Mouse (Mus musculus) Patski (cell line): ENCODE data around the gene Ret. TPM values are rescaled to one million over a fixed set of nuclear protein-coding genes. Genes with fewer than 3 reads are reported as not detected.

Experiments
- ATAC-seq: fragments of 100-300 bp; one replicate; pipeline ENCODE4 v1.8.0; 2021
- CTCF ChIA-PET: fragments of 350-600 bp; sonication (Branson Sonifier 250); formaldehyde crosslinking; loops from one replicate; lab custom pipeline; 2022; ENCODE audit warnings: inconsistent platforms; lab: Charles Lee
- POLR2A ChIA-PET: fragments of 350-600 bp; sonication (Branson Sonifier 250); formaldehyde crosslinking; loops from one replicate; lab custom pipeline; 2022; ENCODE audit warnings: antibody characterized with exemption, inconsistent platforms; lab: Charles Lee
- DNase-seq: peaks from one replicate; pipeline ENCODE4 v3.0.0-alpha.2; 2011; ENCODE audit warnings: low read depth, low spot score
- H3K27me3 ChIP-seq: fragments of 371-371 bp; one replicate; pipeline ENCODE4 v1.5.1; 2021
- CTCF ChIP-seq: fragments of 100-300 bp; IDR thresholded peaks from one replicate; pipeline ENCODE4 v1.5.1; 2021
- in situ Hi-C: fragments of 300-500 bp; cut with MboI; formaldehyde crosslinking; loops from 3 replicates; pipeline ENCODE4 v1.11.1; 2018; ENCODE audit warnings: low pct_unique_long_range_greater_than_20kb, mixed read lengths
- polyA plus RNA-seq: library from polyadenylated mRNA; unstranded; gene quantifications from one replicate; pipeline ENCODE4 v1.2.3, GENCODE M21; 2021

Gene Ret
- polyA plus RNA-seq, 1 experiment from 2014 or later: 0.10 TPM

- ChIA-PET CTCF (interaction anchor here (1.1 kb wide), 1 partner anchor 182 kb away, joined by 4 read pairs; no protein-coding TSS in a partner anchor), POLR2A (interaction anchor here (0.6 kb wide), 1 partner anchor 230 kb away, joined by 3 read pairs; no protein-coding TSS in a partner anchor)
- DNase-seq: no peak
- TF ChIP-seq CTCF: no peak
- peak; percentile 37 for ATAC-seq
- H3K27me3 ChIP-seq: peaks cover 44% of the 10 kb centered on the region
- in situ Hi-C loops: no loop called here
These were observed 623 bp downstream of the Ret start for GRCm38 (mm10) chr6:118196751-118197439.

GRCm38 (mm10) chr6:118195108-118195507 lies 2.4 kb downstream of the Ret start:
- in situ Hi-C loops: no loop called here
- DNase-seq (no peak), ATAC-seq (no peak)
- H3K27me3 ChIP-seq: peaks cover 38% of the 10 kb centered on the region
- TF ChIP-seq CTCF: no peak
- CTCF ChIA-PET: interaction anchor here (0.7 to 2.2 kb wide), 5 partner anchors 9 to 225 kb away, joined by 3 to 9 read pairs (median 4); no protein-coding TSS in a partner anchor
- POLR2A ChIA-PET: interaction anchor here (0.7 kb wide), 1 partner anchor 80 kb away, joined by 6 read pairs; no protein-coding TSS in a partner anchor

- TF ChIP-seq CTCF: no peak
- ATAC-seq: no peak
- ChIA-PET CTCF (interaction anchor here (1.0 to 1.9 kb wide), 3 partner anchors 9 to 187 kb away, joined by 3 to 5 read pairs (median 3); no protein-coding TSS in a partner anchor), POLR2A (interaction anchor here (0.9 kb wide), 1 partner anchor 227 kb away, joined by 3 read pairs; the partner anchor contains the start of gene Bms1)
- in situ Hi-C loops: no loop called here
- H3K27me3 ChIP-seq: peaks cover 29% of the 10 kb centered on the region
- no peak for DNase-seq
These were observed 4.6 kb downstream of the Ret start for GRCm38 (mm10) chr6:118192882-118193281.

GRCm38 (mm10) chr6:118192199-118192598 lies 5.3 kb downstream of the Ret start:
- TF ChIP-seq CTCF: no peak
- CTCF ChIA-PET: interaction anchor here (1.0 to 1.9 kb wide), 3 partner anchors 9 to 188 kb away, joined by 3 to 5 read pairs (median 3); no protein-coding TSS in a partner anchor
- ATAC-seq (no peak), DNase-seq (no peak)
- in situ Hi-C loops: no loop called here
- POLR2A ChIA-PET: interaction anchor here (0.9 kb wide), 1 partner anchor 227 kb away, joined by 3 read pairs; the partner anchor contains the start of gene Bms1
- peaks cover 23% of the 10 kb centered on the region for H3K27me3 ChIP-seq

GRCm38 (mm10) chr6:118189764-118190163 lies 7.8 kb downstream of the Ret start:
- ATAC-seq: no peak
- in situ Hi-C loops: no loop called here
- TF ChIP-seq CTCF: no peak
- H3K27me3 ChIP-seq: peaks cover 9% of the 10 kb centered on the region
- no peak for DNase-seq
- ChIA-PET POLR2A (no interaction called here), CTCF (interaction anchor here (1.1 kb wide), 1 partner anchor 196 kb away, joined by 3 read pairs; no protein-coding TSS in a partner anchor)

GRCm38 (mm10) chr6:118188599-118188998 lies 8.9 kb downstream of the Ret start:
- CTCF ChIA-PET: no interaction called here
- POLR2A ChIA-PET: no interaction called here
- in situ Hi-C loops: no loop called here
- ATAC-seq: no peak
- DNase-seq: no peak
- H3K27me3 ChIP-seq: peaks cover 6% of the 10 kb centered on the region
- no peak for TF ChIP-seq CTCF

- ChIA-PET CTCF (no interaction called here), POLR2A (no interaction called here)
- in situ Hi-C loops: no loop called here
- peaks cover 6% of the 10 kb centered on the region for H3K27me3 ChIP-seq
- no peak for ATAC-seq
- no peak for DNase-seq
- no peak for TF ChIP-seq CTCF
These were observed 10.3 kb downstream of the Ret start for GRCm38 (mm10) chr6:118187285-118187641.

GRCm38 (mm10) chr6:118186620-118187284 lies 10.8 kb downstream of the Ret start:
- POLR2A ChIA-PET: no interaction called here
- in situ Hi-C loops: no loop called here
- TF ChIP-seq CTCF: no peak
- ATAC-seq: no peak
- CTCF ChIA-PET: interaction anchor here (0.8 to 1.2 kb wide), 2 partner anchors 8 to 186 kb away, joined by 3 read pairs; no protein-coding TSS in a partner anchor
- DNase-seq: no peak
- peaks cover 6% of the 10 kb centered on the region for H3K27me3 ChIP-seq

- TF ChIP-seq CTCF: no peak
- CTCF ChIA-PET: interaction anchor here (0.9 to 1.4 kb wide), 2 partner anchors 8 to 196 kb away, joined by 3 read pairs; no protein-coding TSS in a partner anchor
- peaks cover 8% of the 10 kb centered on the region for H3K27me3 ChIP-seq
- in situ Hi-C loops: loop anchor here (5.0 kb wide), 1 partner anchor 198 kb away; no protein-coding TSS in a partner anchor
- DNase-seq (no peak), ATAC-seq (no peak)
- POLR2A ChIA-PET: no interaction called here
These were observed 13.4 kb downstream of the Ret start for GRCm38 (mm10) chr6:118184126-118184525.

- TF ChIP-seq CTCF: no peak
- no peak for ATAC-seq
- POLR2A ChIA-PET: no interaction called here
These were observed 17.5 kb downstream of the Ret start for GRCm38 (mm10) chr6:118180085-118180423.

More at GRCm38 (mm10) chr6:118180085-118180423, 17.5 kb downstream of the Ret start:
- peaks cover 12% of the 10 kb centered on the region for H3K27me3 ChIP-seq
- CTCF ChIA-PET: interaction anchor here (1.1 to 3.1 kb wide), 5 partner anchors 14 to 214 kb away, joined by 3 to 39 read pairs (median 4); no protein-coding TSS in a partner anchor
- in situ Hi-C loops: loop anchor here (5.0 kb wide), 1 partner anchor 202 kb away; no protein-coding TSS in a partner anchor
- no peak for DNase-seq
